Mouse (Mus musculus): ENCODE data around the gene Tlr7. TPM values are rescaled to one million over a fixed set of nuclear protein-coding genes. Genes with fewer than 3 reads are reported as not detected.

The Tlr7 gene
- total RNA-seq, 1 experiment from 2014 or later = 1.4 TPM

GRCm38 (mm10) chrX:167276953-167277352 is 53.4 kb downstream of the Tlr7 start:
- DNase-seq = peak; percentile 78

GRCm38 (mm10) chrX:167276551-167276950 is 53.8 kb downstream of the Tlr7 start:
- DNase-seq = no peak

DNA sequence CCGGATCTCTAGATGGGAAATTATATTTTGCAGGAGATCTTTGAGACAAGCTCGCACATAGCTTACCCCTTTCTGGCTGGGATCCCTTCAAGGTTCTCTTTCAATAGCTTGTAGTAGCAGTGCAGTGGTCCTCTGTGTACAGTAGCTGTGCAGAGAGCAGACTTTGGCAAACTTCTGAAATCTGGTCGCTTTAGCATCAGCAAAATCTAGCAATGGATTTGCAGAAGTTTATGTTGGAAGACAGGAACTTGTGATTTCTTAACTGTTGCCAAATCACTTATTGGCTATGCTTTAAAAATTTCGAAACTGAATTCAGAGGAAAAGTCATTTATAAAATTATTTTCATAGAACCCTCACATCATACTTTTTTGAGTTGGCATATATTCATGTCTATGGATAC is 66.3 kb downstream of the Tlr7 start, which contains the start of gene Tlr8:
Gene Tlr8, minus strand, starts transcription at position 244 of the 400 bp plus-strand sequence.
- DNase-seq = no peak

DNA sequence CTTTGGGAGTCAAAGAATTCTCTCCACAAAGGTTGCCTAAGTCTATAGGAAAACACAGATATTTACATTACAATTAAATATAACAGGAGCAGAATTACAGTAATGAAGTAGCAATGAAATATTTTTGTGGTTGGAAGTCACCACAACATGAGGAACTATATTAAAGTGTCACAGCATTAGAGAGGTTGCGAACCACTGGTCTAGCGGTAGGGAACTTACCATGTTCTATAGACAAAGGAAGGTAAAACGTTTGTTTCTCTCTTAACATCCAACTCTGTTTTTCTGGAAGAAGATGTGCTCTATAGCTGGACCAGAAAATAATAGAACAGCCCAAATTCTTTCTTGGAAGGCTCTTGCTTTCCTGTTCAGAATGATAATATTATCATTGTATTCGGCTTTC is 66.8 kb downstream of the Tlr7 start:
- no peak for DNase-seq

Other genes starting within 250 kb of the Tlr7 start
- gene Tmsb4x, start 121.2 kb downstream of the Tlr7 start, total RNA-seq (2021) = 525 and 794 TPM in 2 replicates
- 0.78 and 1.2 TPM in 2 replicates for gene Tlr8, start 66.2 kb downstream of the Tlr7 start, total RNA-seq (2021)
- gene Prps2, start 52.2 kb upstream of the Tlr7 start, total RNA-seq (2021) = 21.9 and 22.8 TPM in 2 replicates

Measured in adrenal gland, postnatal 14 days (tissue).